Mouse (Mus musculus): ENCODE results near the gene Ncaph2.

Ncaph2 gene

DNA sequence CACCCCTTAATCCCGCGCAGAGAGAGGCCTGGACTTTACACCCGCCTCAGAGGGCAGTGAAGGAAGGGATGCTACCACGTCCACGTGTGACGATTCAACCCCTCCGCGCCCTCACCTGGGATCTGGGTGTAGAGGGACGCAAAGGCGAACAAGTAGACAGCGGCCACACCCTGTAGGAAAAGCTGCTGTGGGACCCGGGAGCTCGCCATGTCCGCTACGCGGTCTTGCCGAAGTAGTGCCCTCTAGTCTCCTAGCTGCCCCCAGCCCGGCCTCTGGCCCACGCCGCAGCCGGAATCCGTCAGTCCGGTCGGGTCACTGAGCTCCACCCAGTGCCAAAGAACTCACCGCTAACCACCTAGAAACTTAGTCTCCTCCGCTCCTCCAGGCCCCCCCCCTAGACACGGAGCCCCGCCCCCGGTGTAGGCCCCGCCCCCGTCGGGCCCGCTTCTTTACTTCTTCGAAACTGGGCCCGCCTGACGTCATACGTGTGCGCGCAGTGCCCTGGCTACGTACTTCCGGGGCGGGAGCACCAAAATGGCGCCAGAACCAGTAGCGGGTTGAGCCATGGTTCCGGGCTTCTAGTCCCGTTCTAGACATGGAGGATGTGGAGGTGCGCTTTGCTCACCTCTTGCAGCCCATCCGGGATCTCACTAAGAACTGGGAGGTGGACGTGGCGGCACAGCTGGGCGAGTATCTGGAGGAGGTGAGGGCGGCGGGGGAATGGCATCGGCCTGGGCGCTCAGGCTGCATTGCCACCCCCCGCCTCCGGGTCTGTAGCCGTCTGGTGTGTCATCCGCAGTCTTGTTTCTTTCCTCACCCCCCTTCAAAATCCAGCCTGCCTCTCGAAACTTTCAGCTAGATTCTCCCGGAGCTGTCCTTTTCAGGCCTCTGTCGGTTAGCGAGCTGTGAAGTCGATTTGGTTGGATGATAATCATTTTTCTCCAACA, at the start of gene Ncaph2, which contains the start of gene Lmf2:
Gene Ncaph2, plus strand, starts transcription at position 479 of the 947 bp plus-strand sequence.
Gene Lmf2, minus strand, starts transcription at position 419 of the 947 bp plus-strand sequence.
- peak; percentile 95 for DNase-seq (ENCODE audit: low read depth, low spot score)

DNA sequence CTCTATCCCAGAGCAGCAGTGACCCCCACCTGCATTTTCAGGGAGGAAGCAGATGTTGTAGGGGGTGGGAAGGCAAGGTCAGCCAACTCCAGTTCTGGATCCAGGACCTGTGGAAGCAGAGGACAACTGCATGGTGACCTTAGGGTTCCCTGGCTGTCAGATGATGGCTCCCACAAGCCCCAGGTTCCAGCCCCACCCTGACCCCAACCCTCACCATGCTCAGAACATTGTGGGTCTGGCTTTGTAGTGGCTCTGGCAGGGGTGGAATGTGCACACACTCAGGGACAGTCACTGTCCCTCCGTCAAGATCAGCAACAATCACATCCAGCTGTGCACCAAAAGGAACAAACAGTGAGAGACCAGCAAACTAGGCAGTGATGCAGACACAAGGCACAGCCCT, 49.6 kb upstream of the Ncaph2 start:
- no peak for DNase-seq (ENCODE audit: low read depth, low spot score)

DNA sequence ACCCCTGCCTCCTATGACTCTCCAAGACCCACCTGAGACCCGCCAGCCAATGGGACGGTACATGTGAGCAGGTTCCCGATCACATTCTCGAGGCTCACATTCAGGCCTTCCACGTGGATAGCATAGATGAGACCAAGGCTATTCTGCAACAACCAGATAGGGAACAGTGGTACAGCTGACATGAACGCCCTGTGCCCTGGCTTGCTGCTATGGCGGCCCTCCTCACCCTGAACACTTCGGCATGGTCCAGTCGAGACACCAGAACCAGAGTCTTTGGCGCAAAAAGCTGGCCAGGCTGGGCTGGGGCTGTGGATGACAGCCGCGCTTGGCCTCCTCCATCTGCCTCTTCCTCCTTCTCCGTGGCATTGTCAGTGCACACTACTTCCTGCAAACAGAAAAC, 48.1 kb upstream of the Ncaph2 start:
- no peak for DNase-seq (ENCODE audit: low read depth, low spot score)

DNA sequence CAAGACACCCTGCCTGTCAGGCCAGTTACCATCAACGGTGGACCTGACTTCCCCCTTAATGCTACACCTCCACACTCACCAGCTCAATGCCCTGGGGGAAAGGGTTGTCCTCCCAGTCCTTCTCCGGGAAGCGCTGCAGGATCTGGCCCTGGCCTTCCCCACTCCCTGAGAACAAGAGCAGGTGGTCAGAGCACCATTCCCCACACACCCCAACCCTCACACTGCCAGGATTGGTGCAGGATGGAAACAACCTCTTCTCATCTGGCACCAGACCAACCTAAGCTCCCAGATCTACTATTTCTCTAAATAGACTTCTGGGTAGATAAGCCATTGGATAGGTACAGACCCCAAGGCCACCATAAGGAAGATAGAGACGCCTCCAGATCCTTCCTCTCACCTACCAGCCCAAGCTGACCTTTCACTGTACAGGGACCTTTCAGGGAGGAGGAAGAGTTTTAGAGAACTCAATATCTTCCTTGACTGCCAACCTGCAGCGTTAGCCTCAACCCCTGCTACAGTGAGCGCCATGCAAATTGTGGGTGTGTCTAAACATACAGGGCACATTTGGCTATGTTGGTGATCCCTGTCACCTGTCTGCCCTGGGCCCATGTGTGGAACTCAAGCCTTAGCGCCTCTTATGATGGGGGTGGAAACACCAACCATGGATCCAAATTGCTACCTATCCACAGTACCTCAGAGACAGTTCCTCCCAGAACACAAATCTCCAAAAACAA, 46.9 kb upstream of the Ncaph2 start:
- no peak for DNase-seq (ENCODE audit: low read depth, low spot score)

DNA sequence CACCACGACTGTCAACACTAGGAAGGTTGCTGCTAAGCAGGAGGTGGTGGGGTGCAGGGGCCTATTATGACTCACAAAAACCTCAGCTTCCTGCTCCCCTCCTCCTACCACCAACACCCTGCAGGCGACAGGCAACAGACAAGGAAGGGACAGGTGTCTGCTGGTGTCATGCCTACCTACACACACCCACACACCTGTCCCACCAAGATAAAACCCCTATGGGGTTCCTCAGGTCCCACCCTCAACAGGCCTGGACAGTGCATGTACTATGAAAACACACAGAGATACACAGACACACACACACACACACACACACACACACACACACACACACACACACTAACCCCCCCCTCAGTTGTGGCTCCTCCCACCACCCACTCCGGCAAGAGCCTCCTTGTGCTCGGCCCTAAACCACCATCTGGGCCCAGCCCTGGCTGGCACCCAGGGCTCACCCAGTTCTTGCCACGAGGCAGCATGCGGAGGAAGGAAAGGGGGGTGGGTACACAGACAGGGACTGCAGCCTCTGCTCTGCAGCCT, 45.5 kb upstream of the Ncaph2 start:
- DNase-seq (ENCODE audit: low read depth, low spot score): peak; percentile 43

DNA sequence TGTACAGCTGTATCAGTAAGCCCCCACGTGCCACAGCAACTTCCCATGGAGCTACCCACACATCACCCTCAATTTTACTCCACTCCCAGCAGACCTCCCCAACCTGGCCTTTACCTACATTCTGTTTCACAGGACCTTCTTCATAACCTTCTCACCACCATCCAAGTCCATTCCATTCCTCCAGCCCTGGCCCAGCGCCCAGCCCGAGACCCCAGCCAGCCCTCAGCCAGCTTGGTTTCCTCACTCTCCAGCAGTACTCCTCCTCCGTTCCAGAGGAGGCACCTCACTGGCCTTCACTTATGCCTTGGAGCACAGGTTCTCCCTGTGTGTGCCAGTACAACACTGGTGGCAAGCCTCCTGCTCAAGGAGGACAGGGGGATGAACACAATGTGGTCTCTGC, 42.2 kb upstream of the Ncaph2 start:
- DNase-seq (ENCODE audit: low read depth, low spot score): no peak

DNA sequence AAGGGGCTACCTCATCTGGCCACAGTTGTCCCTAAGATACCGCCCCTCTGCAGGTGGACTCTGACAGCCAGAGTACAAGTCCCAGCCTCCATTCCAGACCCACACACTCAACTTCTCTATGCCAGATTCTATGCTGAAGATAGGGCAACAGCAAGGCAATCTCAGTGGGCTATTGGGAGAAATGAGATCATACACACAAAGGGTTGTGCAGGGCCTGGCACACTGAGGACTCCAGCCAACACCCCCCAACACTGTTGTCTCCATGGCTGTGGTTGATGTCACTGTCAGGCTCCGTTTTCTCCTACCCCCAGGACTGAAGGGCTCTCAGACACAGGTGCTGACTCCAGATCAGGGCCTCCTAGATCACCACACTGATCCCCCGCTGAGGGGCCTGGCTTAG, 41.4 kb upstream of the Ncaph2 start:
- DNase-seq (ENCODE audit: low read depth, low spot score): no peak

DNA sequence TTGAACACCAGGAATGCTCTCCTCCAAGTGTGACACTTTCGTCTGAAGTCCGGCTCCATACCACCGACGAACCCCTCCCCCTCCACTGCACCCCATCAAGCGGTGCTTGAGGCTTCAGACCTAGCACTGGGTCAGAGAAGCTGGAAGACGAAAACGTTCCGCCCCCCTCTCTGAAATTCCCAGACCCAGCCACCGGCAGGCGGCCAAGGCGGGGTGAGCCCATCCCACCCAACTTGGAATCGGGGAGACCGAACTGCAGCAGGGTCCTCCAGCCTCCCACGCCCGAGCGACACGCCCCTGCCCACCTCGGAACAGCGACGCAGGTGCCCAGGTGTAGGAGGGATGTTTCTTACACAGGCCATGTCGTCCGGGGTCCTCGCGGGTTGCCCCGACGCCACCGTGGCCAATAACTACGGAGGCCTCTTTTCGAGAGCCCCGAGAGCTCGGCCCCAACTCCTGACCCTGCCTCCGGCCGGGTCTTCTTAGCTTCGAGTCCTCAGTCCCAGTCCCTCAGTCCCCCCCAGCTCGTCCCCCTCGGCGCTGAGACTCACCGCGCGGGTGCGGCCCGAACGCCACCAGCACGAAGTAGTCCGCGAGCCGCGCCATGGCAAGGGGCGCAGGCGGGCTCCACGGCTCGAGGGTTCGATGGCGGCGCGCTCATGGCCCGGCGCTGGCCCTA, 40.9 kb upstream of the Ncaph2 start:
- peak; percentile 17 for DNase-seq (ENCODE audit: low read depth, low spot score)

DNA sequence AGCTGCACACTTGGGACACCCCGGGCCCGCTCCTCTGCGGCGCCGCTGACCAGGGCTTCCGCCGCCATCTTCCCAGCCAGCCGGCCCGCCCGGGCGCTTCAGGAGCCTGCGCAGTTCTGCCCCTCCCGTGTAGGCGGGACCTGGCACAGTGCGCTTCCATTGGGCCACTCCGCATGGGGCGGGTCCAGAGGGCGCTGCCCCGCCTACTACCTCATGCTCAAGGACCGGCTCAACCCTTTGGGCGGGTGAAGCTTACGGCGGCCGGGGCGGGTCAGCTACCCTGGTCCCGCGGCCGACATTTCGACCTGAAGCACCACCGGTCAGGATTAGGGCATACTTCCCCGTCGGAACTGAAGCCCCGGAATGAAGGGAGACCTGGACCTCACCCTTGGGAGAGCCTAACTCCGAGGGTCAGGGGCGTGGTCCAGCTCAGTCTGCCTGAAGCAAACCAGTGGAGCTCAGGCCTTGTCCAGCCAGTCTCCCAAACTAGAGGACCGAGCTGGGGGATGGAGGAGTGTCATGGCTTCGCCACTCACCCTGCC, 40.3 kb upstream of the Ncaph2 start, which contains the start of gene Sbf1:
Gene Sbf1, minus strand, starts transcription at position 122 of the 542 bp plus-strand sequence.
- peak; percentile 97 for DNase-seq (ENCODE audit: low read depth, low spot score)

DNA sequence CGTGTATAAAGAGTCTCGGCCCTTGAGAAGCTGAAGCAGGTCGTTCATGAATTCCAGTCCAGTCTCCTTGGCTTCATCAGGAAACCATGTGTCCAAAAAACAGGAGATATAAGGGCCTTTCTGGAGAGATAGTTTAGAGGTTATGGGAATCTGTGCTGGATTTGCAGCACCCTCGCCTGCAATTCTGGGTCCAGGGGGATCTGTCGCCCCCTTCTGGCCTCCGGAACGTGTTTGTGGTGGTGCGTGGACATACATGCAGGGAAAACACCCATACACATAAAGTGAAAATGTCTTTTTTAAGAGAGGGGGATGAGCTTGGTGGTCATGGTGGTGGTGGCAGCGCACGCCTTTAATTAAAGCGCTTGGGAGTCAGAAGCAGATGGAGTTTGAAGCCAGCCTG, 39.4 kb upstream of the Ncaph2 start:
- peak; percentile 41 for DNase-seq (ENCODE audit: low read depth, low spot score)

DNA sequence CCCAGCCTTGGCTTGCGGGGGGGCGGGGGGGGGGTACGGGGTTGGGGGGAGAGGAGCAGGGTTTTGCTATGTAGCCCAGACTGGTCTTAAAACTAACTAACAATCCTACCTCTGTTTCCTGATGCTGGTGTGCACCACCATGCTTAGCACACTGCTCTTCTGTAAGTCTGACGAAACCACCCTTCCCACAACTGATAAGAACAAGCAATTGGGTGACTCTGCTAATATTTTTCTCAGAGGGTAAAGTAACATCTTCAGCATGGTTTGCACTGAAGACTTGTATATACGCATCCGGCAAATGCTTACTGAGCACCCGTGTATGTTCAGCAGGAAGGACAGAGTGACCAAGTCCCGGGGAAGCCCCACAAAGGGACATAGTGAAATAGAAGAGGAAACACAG, 34.3 kb upstream of the Ncaph2 start:
- DNase-seq (ENCODE audit: low read depth, low spot score): no peak

DNA sequence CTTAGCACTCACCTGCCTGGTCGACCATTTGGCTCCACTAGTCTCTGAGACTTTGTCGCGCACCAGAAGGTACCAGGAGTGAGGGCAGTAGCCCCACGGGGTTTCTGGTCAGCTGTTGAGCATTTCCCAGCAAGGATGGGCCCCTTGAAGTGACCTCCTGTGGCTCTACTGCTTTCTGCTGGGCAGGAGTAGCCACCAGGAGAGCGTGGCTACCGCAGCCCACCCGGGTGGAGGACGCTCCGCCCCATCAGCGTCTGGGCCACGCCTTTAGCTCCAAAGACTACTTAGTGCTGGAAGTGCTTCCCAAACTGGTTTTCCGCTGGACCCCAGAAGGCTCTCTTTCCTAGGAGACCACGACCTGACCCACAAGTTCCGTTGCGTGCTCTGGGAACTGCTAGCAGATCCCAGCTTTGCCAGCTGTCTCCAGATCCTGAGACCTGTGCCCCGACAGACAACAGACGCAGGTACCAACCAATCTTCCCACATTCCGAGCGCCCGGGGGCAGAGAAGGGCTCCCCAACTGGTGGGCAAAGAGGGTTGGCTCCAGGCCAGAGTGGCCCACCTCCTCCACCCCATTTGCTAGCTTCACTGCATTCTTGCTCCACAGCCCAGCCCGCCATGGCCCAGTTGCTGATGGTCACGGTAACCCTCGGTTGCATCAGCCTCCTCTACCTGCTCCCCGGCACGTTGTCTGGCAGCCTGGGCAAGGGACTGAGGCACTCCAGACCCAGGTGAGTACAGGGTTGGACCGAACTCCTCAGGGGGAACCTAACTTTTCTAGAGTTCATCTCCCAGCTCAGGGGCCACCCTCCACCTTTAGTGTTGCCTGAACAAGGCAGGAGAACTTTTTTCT, 32.6 kb upstream of the Ncaph2 start, which contains the start of gene Adm2:
Gene Adm2, plus strand, starts transcription at position 51 of the 853 bp plus-strand sequence.
- no peak for DNase-seq (ENCODE audit: low read depth, low spot score)

DNA sequence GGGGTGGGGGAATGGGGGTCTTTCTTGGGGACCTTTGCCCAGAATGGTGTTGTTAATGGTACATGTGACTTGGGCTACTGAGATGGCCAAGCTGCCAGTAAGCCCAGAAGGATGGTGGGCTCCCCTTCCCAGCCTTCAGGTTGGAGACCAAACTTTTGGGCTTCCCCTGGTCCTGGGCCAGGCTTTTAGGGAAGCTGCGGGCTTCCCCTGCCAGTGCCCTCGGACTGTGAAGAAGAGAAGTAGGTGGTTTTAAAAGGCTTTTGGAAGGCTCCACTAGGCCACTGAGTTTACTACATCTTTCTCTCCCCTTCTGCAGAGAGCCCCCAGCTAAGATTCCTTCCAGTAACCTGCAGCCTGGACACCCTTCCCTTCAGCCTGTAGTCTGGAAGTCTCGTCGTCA, 31.9 kb upstream of the Ncaph2 start:
- no peak for DNase-seq (ENCODE audit: low read depth, low spot score)

DNA sequence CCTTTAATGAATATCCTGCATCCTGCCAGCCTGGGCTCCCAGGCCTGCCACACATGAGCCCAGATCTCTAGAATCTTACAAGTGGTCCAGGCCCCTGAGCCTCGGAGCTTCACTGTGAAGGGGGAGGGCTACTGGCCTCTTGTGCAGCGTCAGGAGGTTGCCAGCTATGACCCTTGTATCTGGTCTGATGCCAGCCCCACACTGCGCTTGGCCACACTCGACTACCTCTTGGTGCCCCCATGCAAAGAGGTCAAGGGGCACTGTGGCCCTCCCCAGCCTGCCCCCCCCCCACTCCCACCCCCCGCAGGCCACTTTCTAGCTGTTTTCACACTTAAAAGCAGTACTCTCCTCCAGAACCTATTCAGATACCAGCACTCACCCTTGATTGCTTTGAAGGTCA, 29.1 kb upstream of the Ncaph2 start:
- DNase-seq (ENCODE audit: low read depth, low spot score): no peak

DNA sequence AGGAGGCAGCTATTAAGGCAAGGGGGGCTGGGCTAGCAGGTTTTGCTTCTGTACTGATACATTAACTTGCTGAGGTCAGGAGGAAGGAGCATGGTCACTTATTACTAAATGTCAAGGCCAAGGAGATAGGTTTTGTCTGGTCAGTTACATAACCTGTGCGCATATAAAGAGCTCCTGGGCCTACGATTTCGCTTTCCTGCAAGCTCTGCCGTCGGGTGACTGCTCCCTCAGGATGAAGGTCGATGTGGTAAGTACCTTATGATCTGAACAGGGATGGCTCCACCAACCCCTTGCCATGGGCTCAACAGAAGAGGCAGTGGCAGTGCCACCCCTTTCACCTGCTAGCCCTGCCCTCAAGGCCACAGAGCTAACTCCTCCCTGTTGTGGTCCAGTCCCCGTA, 21.2 kb upstream of the Ncaph2 start, which contains the start of gene Miox:
Gene Miox, plus strand, starts transcription at position 128 of the 400 bp plus-strand sequence.
- DNase-seq (ENCODE audit: low read depth, low spot score): no peak

DNA sequence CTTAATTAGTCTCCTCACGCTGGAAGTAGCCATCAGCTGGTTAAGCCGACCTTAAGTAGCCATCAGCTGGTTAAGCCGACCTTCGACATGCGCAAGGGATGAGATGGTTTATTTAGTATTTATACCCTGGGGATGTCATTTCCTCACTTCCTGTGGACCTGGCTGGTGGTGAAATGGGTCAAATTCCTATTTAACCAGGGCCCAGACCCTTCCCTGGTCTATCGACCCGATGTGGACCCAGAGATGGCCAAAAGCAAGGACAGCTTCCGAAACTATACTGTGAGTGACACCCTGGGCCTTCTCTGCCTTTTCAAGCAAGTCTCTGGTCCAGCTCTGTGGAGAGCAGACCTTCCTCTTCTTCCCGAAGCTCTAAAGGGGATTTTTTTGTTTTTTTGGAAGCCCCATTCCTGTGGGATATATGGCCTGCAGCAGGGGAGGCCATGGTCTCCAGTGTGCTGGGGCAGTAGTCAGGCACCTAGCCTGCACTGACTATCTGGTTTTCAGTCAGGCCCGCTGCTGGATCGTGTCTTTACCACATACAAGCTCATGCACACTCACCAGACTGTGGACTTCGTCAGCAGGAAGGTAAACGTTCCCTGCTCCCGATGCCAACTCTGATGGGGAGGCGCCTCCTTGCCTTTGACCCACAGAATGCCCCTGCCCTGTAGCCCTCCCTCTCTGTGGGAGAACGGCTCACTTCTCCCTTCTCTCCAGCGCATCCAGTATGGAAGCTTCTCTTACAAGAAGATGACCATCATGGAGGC, 20.6 kb upstream of the Ncaph2 start:
- no peak for DNase-seq (ENCODE audit: low read depth, low spot score)

DNA sequence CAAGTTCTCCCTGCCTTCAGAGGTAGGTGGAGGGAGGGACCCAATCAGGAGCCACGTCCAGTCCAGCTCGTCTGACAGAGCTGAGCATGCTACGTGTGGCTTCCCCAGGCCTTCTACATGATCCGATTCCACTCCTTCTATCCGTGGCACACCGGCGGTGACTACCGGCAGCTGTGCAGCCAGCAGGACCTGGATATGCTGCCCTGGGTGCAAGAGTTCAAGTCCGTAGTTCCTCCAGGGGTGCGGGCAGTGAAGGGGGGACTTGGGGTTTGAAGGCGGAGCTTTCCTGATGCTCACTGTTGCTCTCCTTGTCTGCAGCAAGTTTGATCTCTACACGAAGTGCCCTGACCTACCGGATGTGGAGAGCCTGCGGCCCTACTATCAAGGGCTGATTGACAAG, 19.1 kb upstream of the Ncaph2 start:
- DNase-seq (ENCODE audit: low read depth, low spot score): no peak

DNA sequence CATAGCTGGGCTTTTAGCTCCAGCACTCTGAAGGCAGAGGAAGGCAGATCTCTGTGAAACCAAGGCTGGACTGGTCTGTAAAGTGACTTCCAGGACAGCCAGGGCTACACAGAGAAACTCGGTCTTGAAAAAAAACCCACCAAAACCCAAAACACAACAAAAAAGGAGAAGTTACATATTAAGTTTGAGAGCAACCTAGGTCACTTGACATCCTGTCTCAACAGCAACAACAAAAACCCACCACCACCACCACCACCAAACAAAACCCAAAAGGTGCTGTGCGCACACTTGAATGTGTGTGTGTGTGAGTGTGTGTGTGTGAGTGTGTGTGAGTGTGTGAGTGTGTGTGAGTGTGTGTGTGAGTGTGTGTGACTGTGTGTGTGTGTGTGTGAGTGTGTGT, 15.8 kb upstream of the Ncaph2 start:
- DNase-seq (ENCODE audit: low read depth, low spot score): no peak

DNA sequence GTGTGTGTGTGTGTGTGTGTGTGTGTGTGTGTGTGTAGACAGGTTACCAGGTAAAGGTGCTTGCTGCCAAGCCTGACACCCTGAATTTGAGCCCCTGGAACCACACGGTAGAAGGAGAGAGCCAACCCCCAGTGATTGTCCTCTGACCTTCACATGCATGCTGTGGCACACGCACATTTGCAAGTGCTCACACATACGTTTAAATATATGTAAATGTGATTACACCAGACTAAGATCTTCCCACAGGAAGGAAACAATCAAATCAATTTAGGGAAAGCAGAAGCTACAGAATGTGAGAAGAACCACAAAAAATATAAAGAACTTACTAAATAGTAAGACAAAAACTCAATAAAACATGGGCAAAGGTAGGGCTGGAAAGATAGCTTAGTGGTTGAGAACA, 15.4 kb upstream of the Ncaph2 start:
- DNase-seq (ENCODE audit: low read depth, low spot score): no peak

DNA sequence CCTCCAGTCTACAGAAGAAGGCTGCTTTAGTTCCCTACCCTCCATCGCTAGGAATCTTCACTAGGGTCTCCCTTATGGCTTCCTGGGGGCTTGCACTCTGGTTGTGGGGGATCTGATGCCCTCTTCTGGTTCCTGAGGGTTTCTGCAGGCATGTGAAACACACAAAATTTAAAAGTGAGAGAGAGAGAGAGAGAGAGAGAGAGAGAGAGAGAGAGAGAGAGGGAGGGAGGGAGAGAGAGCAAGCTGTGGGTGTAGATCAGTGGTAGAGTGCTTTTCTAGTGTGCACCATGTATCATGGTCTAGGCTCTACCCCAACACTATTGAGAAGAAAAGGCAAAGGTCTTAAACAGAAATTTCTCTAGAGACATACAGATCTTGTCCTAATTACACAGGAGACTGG, 13.8 kb upstream of the Ncaph2 start:
- no peak for DNase-seq (ENCODE audit: low read depth, low spot score)
